Mouse (Mus musculus) spleen, adult 2 months (tissue): Measurements from ENCODE around the gene Gm20219. TPM values are rescaled to one million over a fixed set of nuclear protein-coding genes. Genes with fewer than 3 reads are reported as not detected.

Experiments used
- DNase-seq, 2 experiments: peaks; one replicate each; pipeline versions ENCODE4 v3.0.0 to v3.0.0-alpha.2; 2012 to 2021; ENCODE audit warnings: low spot score in 2 of 2, low read depth in 1 of 2
- H3K27ac ChIP-seq: fragments of 200-500 bp; 2 replicates; pipeline ENCODE4 v1.5.1; 2012; ENCODE audit warnings: low read length, inconsistent platforms; ENCODE audit not compliant: insufficient read depth
- H3K27me3 ChIP-seq: fragments of 200-500 bp; 2 replicates; pipeline ENCODE4 v1.6.1; 2012; ENCODE audit warnings: mild to moderate bottlenecking, moderate library complexity, low read length, inconsistent platforms; ENCODE audit not compliant: control insufficient read depth, insufficient read depth
- H3K36me3 ChIP-seq: fragments of 200-500 bp; 2 replicates; pipeline ENCODE4 v1.6.1; 2012; ENCODE audit warnings: mild to moderate bottlenecking, low read length, inconsistent platforms; ENCODE audit not compliant: control insufficient read depth, insufficient read depth
- H3K4me1 ChIP-seq: fragments of 200-500 bp; 2 replicates; pipeline ENCODE4 v1.6.1; 2011; ENCODE audit warnings: inconsistent platforms; ENCODE audit not compliant: control insufficient read depth, insufficient read depth, insufficient read length
- H3K4me3 ChIP-seq: fragments of 200-500 bp; 2 replicates; pipeline ENCODE4 v1.5.1; 2011; ENCODE audit warnings: mild to moderate bottlenecking, inconsistent platforms; ENCODE audit not compliant: insufficient read depth, insufficient read length; ENCODE audit errors: extremely low read depth
- CTCF ChIP-seq: fragments of 200-500 bp; IDR thresholded peaks from 2 replicates; pipeline ENCODE4 v1.5.1; 2011; ENCODE audit warnings: mild to moderate bottlenecking, inconsistent platforms; ENCODE audit not compliant: insufficient read depth, insufficient read length, insufficient replicate concordance; ENCODE audit errors: extremely low read depth
- POLR2A ChIP-seq: fragments of 200-500 bp; IDR thresholded peaks from 2 replicates; pipeline ENCODE4 v1.6.1; 2011; ENCODE audit warnings: low read depth, low read length, inconsistent platforms
- WGBS: fragments of 180-500 bp; shearing (Covaris S2); methylation state at CpG from one replicate; pipeline ENCODE4 v1.1.7; 2018; 5-methylcytosine and 5-hydroxymethylcytosine counted together
- polyA plus RNA-seq: library from polyadenylated mRNA; depleted of rRNA; stranded (reverse); fragments of >200 nt; gene quantifications from 2 replicates; pipeline ENCODE4 v1.2.3, GENCODE M21; 2012

Gene Gm20219
- polyA plus RNA-seq, 1 experiment, result 4.4 TPM

DNA sequence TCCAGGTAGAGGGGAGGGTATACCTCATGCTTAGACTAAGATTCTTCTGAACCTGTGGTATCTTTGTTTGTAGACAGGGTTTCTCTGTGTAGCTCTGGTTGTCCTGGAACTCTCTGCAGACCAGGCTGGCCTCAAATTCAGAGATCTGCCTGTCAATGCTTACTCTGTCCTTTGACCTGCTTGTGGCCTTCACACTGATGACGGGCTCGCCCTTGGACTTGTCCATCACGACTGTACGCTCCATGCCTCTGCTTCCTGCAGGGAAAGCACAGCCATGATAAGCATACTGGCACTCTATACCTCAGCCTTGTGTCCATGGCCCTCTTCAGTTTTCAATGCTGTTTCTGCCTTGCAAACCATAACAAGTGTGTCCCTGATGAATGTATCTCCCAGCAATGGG, 13.2 kb upstream of the Gm20219 start:
- H3K27me3 ChIP-seq, result no peaks in the 10 kb centered on the region
- WGBS, result 97% methylated on average over 4 of the region's 4 CpGs
- TF ChIP-seq POLR2A (no peak), CTCF (no peak)
- no peak overlapping the region for H3K27ac ChIP-seq
- peaks cover 77% of the 10 kb centered on the region for H3K36me3 ChIP-seq
- no peak overlapping the region for H3K4me3 ChIP-seq
- DNase-seq, result no peak
- no peaks in the 10 kb centered on the region for H3K4me1 ChIP-seq

GRCm38 (mm10) chr17:56566918-56567317, 12.7 kb upstream of the Gm20219 start:
- peaks cover 80% of the 10 kb centered on the region for H3K36me3 ChIP-seq
- no peak for TF ChIP-seq CTCF
- TF ChIP-seq POLR2A, result no peak
- no peak overlapping the region for H3K4me3 ChIP-seq
- WGBS, result 98% methylated on average over 5 of the region's 5 CpGs
- no peaks in the 10 kb centered on the region for H3K27me3 ChIP-seq
- no peak overlapping the region for H3K27ac ChIP-seq
- H3K4me1 ChIP-seq, result no peaks in the 10 kb centered on the region
- no peak for DNase-seq

DNA sequence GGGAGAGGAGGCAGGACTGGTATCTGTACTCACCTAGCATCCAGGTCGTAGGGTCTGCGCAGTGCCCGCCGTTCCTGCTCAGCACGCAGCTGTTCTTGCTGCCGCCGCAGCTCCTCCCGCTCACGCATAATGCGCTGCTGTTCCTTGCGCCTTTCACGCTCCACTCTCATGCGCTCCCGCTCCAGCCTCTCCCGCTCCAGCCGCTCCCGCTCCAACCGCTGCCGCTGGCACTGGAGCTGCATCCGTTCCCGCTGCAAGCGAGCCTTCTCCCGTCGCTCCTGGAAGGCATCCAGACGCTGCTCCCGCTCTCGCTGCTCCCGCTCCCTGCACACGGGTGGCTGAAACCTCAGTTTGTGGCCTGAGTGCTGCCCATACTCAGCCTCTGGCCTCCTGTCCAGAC, 12.1 kb upstream of the Gm20219 start:
- TF ChIP-seq POLR2A (no peak), CTCF (no peak)
- no peak for DNase-seq
- Histone ChIP-seq H3K27ac (no peak overlapping the region), H3K4me1 (no peaks in the 10 kb centered on the region), H3K36me3 (peaks cover 85% of the 10 kb centered on the region), H3K27me3 (no peaks in the 10 kb centered on the region), H3K4me3 (no peak overlapping the region)
- 98% methylated on average over 28 of the region's 29 CpGs for WGBS

DNA sequence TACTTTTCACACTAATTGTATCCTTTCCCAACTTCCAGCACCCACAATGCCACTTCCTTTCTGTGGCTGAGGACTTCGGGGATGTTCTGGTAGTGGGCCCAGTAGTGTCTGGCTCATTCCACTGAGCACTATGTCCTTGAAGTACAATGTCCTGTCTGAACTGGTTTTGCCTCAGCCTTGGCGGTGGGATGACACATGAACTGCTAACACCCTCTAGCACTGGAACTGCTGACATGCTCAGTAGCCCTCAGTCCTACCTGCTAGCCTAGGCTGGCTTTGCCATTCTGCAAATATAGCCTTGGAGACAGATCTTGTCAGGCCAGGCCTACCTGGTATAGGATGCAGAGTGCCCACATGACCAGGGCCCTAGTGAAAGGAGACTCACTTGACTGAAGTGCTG, 7.7 kb upstream of the Gm20219 start:
- Histone ChIP-seq H3K27me3 (no peaks in the 10 kb centered on the region), H3K4me3 (no peak overlapping the region), H3K36me3 (peaks cover 50% of the 10 kb centered on the region), H3K27ac (no peak overlapping the region), H3K4me1 (no peaks in the 10 kb centered on the region)
- TF ChIP-seq POLR2A (no peak), CTCF (no peak)
- no peak for DNase-seq
- WGBS, result 79% methylated on average over 2 of the region's 2 CpGs

DNA sequence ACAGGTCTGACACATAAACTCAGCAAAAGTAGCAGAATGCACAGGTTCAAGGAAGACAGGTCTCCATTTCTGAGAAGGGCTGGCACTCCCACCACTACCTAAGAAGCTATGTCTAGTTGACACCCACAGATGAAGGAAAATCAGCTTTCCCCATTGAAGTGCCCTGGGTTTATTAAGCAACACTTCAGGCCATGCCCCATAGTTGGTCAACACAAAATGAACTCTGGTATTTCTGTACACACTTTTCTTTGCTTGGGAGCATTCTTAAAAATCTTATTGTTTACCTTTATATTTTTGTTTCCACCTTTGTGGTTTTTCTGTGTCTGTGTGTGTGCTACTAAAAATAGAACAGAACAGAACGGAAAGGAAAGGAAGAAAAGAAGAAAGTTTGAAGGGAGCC, 5.9 kb upstream of the Gm20219 start:
- 23% methylated on average over 1 of the region's 1 CpGs for WGBS
- no peak for DNase-seq

GRCm38 (mm10) chr17:56559386-56559785, 5.2 kb upstream of the Gm20219 start:
- no peaks in the 10 kb centered on the region for H3K27me3 ChIP-seq
- no peak overlapping the region for H3K4me3 ChIP-seq
- no peaks in the 10 kb centered on the region for H3K4me1 ChIP-seq
- TF ChIP-seq CTCF, result no peak
- H3K27ac ChIP-seq, result no peak overlapping the region
- WGBS, result 66% methylated on average over 3 of the region's 3 CpGs
- no peak for DNase-seq
- H3K36me3 ChIP-seq, result peaks cover 26% of the 10 kb centered on the region

More for the DNA sequence above, 5.9 kb upstream of the Gm20219 start:
- H3K27me3 ChIP-seq, result no peaks in the 10 kb centered on the region
- H3K4me1 ChIP-seq, result no peaks in the 10 kb centered on the region
- no peak for TF ChIP-seq CTCF
- TF ChIP-seq POLR2A, result no peak
- H3K4me3 ChIP-seq, result no peak overlapping the region
- H3K36me3 ChIP-seq, result peaks cover 33% of the 10 kb centered on the region
- no peak overlapping the region for H3K27ac ChIP-seq

- H3K27me3 ChIP-seq, result no peaks in the 10 kb centered on the region
- H3K36me3 ChIP-seq, result peaks cover 20% of the 10 kb centered on the region
- no peaks in the 10 kb centered on the region for H3K4me1 ChIP-seq
- no peak for TF ChIP-seq POLR2A
- TF ChIP-seq CTCF, result peak; percentile 77; the same call in 1 of the 2 replicates
- H3K4me3 ChIP-seq, result no peak overlapping the region
- WGBS, result 18% methylated on average over 3 of the region's 3 CpGs
- no peak overlapping the region for H3K27ac ChIP-seq
- peak; percentile 19 to 58 for DNase-seq
Observed at GRCm38 (mm10) chr17:56558448-56558847, 4.3 kb upstream of the Gm20219 start.
